Mouse (Mus musculus) heart, postnatal 25 days (tissue): ENCODE measurements at regions not wholly inside any gene's neighbourhood (a gene's known extent, or its start where the extent isn't known, plus 50 kb on each side); places are given as distances from the start of the nearest gene placed in this dataset.

ENCODE experiments used
- DNase-seq: peaks from one replicate; pipeline ENCODE4 v3.0.0; 2022; ENCODE audit warnings: low spot score
- intact Hi-C: fragments of 180-260 bp; cut with DNase I; formaldehyde crosslinking; loops from one replicate; pipeline ENCODE4 v1.15.1; 2025

DNA sequence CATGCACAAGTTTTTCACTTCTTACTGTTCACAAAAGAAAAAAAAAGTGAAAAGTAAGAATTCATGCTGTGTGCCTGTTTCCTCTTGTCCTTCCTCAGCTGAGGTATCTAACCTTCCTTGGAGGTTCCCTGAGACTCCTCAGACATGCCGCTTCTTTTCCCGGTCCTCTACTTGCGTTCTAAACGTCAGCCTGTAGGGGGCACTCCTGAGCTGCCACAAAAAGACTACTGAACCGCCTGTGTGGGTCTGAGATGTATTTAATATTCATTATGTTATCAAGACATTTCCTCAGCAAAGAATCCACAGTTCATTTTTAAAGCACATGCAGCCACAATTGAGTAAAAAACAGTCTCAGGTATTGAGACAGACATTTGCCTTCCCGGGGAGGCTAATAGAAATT lies 554.6 kb downstream of the Plcl1 start:
- no peak for DNase-seq
- intact Hi-C loops: loop anchor here (5.0 kb wide), 1 partner anchor 1242 kb away; no protein-coding TSS in a partner anchor

DNA sequence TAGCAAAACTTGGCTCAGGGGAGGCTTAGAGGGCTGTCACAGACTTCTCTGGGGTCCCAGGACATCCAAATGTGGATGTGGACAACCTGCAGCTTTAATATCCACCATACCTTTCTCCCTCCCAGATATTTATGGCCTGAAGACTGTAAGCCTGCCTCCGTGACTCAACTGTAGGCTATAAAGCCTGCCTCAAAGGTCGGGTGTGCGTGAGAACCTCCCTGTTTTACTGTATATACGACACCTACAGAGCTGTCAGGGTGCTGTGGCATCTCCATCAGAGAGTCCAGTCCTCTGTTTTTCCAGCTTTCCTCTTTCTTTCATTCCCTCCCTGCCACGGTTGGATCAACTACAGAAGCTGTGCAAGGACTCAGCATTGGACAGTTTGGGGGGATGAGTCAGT lies 558.1 kb downstream of the Plcl1 start:
- DNase-seq: no peak
- intact Hi-C loops: loop anchor here (5.0 kb wide), 1 partner anchor 1238 kb away; no protein-coding TSS in a partner anchor

DNA sequence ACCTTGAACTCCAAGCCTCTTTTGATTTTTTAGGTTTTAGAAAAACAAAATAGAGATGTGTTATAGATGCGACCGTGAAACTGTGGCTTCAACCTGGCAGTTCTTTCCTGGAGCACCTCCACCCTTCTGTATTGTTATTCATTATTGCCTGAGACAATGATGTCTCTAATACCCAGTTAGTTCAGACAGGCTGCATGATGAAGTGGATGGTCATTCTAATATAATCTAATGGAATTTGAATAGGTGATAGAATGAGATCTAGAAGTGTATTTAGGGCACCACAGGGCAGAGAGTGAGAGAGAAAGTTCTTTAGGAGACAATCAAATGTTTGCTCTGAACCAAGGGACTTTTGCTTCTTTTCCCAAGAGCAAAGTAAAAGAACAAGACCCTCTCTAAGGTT lies 560.6 kb downstream of the Plcl1 start:
- DNase-seq: no peak
- intact Hi-C loops: no loop called here

DNA sequence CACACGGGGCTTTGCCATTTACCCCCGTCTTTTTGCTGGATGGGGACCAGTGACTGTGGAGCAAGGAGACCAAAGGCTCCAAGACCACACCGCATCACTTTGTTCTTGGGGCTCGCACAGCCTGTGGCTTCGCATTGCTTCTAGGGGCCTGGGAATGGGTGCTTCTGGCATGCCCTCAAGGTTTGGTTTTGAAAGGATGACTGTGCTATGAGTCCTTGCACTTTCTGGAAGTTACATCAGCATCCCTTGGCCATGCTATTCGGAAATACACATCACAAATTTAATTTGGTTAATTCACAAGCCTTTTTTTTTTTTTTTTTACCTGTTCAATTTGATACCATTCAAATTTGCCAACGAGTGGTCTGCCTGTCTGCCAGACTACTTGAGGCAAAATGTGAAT lies 562.1 kb downstream of the Plcl1 start:
- DNase-seq: no peak
- intact Hi-C loops: no loop called here

DNA sequence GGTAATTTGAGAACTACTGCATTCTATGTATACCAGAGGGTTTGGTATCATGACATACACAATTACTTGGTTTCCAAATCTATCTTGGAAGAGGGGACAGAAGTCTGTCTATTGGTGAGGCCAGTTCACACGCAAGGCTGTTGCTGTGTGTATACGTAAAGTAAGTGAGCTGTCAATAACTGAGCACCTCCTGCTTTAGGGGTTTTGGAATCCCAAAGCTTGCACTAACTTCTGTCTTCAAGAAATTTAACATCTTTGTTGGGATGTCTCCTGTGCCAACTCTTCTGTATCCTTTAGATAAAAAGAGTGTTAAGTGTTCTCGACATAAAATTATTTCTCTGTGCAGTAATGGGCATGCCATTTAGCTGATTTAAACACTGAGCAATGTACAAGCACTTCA lies 572.1 kb downstream of the Plcl1 start:
- DNase-seq: no peak
- intact Hi-C loops: no loop called here

DNA sequence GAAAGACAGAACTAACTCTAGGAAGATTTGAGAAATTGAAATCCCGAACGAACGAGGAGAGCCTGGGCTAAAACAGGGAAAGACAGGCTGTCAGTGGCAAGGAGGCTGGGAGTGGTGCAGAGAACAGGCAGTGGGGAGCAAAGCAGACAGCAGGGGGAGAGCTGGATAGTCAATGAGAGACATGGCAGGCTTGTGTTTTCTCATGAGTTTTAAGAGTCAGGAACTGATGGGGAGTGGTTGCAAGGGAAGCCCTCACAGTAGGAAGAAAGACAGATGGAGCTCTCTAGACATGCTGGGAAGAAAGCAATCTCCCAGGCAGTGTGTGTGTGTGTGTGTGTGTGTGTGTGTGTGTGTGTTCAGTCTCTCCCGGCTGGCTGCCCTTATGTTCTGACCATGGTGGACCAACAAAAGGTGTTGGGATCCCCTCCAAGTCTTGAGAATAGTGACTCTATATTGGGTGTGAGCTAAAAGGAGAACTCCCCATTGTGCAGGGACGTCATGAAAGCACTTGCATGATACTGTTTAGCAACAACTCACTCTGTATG lies 577.9 kb downstream of the Plcl1 start:
- intact Hi-C loops: no loop called here
- no peak for DNase-seq

DNA sequence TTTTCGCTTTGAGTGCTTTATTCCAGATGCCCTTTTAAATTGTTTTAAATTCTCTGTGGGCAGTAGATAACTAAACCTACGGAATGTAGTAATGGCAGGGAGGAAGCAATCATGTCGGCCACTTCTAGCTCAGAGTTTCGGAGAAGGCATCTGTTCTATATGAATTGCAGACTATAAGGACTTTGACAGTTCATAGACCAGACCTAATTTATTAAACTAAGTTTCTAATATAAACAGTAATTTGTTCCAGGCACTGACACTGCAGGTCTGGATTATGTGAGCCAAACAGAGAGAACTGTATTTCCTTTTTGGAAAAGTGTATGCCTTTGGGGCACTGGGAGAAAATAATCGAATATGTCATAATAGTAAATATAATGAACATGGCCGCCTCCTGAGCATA lies 591.4 kb downstream of the Plcl1 start:
- intact Hi-C loops: no loop called here
- DNase-seq: no peak
